Mouse (Mus musculus) embryonic fibroblast, embryonic 13.5 days (primary cell): Measurements from ENCODE around the gene 6030468B19Rik. TPM values are rescaled to one million over a fixed set of nuclear protein-coding genes. Genes with fewer than 3 reads are reported as not detected.

ENCODE experiments used
- H3K27ac ChIP-seq: 2 replicates; pipeline ENCODE4 v1.5.1; 2012; ENCODE audit warnings: low read length, control low read depth, inconsistent platforms; ENCODE audit not compliant: insufficient read depth
- H3K4me1 ChIP-seq: 2 replicates; pipeline ENCODE4 v1.6.1; 2011; ENCODE audit warnings: low read length; ENCODE audit not compliant: control insufficient read depth, insufficient read depth
- H3K4me3 ChIP-seq: 2 replicates; pipeline ENCODE4 v1.5.1; 2011; ENCODE audit warnings: mild to moderate bottlenecking, control low read depth, low read length; ENCODE audit not compliant: insufficient read depth
- CTCF ChIP-seq: IDR thresholded peaks from 2 replicates; pipeline ENCODE4 v1.5.1; 2011; ENCODE audit warnings: mild to moderate bottlenecking, control low read depth, low read length, moderate library complexity, borderline replicate concordance; ENCODE audit not compliant: insufficient read depth
- POLR2A ChIP-seq: IDR thresholded peaks from 2 replicates; pipeline ENCODE4 v1.6.1; 2011; ENCODE audit warnings: low read depth, mild to moderate bottlenecking, control low read depth, low read length, moderate library complexity
- polyA plus RNA-seq: library from polyadenylated mRNA; stranded (reverse); fragments of >200 nt; gene quantifications from 2 replicates; pipeline ENCODE4 v1.2.4, GENCODE M21; 2011; ENCODE audit warnings: low read depth; ENCODE audit not compliant: missing spikeins, insufficient read length

The 6030468B19Rik gene
- polyA plus RNA-seq, 1 experiment: not detected

- Histone ChIP-seq H3K27ac (no peak overlapping the region), H3K4me1 (no peaks in the 10 kb centered on the region), H3K4me3 (no peak overlapping the region)
- TF ChIP-seq POLR2A: no peak
- TF ChIP-seq CTCF: no peak
Observed at GRCm38 (mm10) chr11:117816389-117816996, 19.0 kb downstream of the 6030468B19Rik start.

GRCm38 (mm10) chr11:117819095-117819494, 21.6 kb downstream of the 6030468B19Rik start:
- no peak overlapping the region for H3K27ac ChIP-seq
- peaks cover 15% of the 10 kb centered on the region for H3K4me1 ChIP-seq
- H3K4me3 ChIP-seq: no peak overlapping the region
- TF ChIP-seq CTCF: no peak
- TF ChIP-seq POLR2A: no peak

- Histone ChIP-seq H3K4me1 (peaks cover 17% of the 10 kb centered on the region), H3K4me3 (no peak overlapping the region), H3K27ac (no peak overlapping the region)
- TF ChIP-seq POLR2A (no peak), CTCF (no peak)
Observed at GRCm38 (mm10) chr11:117820173-117820572, 22.7 kb downstream of the 6030468B19Rik start.

- no peak overlapping the region for H3K4me3 ChIP-seq
- peak overlapping the region; percentile 95 for H3K27ac ChIP-seq
- H3K4me1 ChIP-seq: peaks cover 18% of the 10 kb centered on the region
- TF ChIP-seq POLR2A (no peak), CTCF (no peak)
Observed at GRCm38 (mm10) chr11:117821868-117822267, 24.4 kb downstream of the 6030468B19Rik start.

DNA sequence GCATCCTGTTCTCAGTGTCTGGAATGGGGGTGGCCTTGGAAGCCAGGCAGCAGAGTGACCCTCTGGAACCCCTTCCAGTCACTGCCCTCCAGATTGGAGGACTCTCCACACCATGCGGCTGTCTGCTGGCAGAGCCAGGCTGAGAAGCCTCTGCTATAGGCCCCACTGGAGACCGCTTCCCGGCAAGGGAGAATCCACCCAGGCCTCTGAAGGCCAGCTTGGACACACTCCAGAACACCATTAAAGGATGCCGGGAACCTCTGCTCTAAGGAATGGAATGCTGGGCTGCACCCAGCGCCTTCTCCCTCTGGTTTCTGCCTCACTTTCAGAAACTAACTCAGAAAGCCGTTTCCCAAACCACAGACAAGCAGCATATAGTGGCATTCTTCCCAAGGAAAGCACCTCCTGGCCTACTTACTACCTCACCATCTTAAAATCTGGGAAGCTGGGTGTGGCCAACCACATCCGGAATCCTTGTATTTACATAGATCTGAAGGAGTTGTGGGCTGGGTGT, 25.3 kb downstream of the 6030468B19Rik start:
- 0 out of 2 replicates have a peak, but pooled peaks have one; percentile 24 for TF ChIP-seq POLR2A
- TF ChIP-seq CTCF: no peak
- Histone ChIP-seq H3K4me3 (no peak overlapping the region), H3K4me1 (peaks cover 27% of the 10 kb centered on the region), H3K27ac (peak overlapping the region; percentile 95)

DNA sequence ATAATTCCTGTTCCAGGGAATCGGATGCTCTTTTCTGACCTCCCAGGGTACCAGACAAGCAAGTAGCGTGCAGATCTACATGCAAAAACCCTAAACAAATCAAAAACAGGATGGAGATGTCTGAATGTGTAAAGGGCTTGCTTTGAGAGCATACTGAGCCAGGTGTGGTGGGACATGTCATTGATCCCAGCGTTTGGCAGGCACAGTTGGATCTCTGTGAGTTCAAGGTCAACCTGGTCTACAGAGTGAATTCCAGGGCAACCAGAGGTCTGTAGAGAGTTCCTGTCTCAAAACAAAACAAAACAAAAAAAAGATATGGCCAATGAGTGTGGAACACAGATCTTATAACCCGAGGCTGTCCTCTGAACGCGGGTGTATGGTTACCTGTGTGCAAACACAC, 26.0 kb downstream of the 6030468B19Rik start:
- Histone ChIP-seq H3K4me3 (no peak overlapping the region), H3K27ac (peak overlapping the region; percentile 95), H3K4me1 (peaks cover 30% of the 10 kb centered on the region)
- no peak for TF ChIP-seq POLR2A
- no peak for TF ChIP-seq CTCF

DNA sequence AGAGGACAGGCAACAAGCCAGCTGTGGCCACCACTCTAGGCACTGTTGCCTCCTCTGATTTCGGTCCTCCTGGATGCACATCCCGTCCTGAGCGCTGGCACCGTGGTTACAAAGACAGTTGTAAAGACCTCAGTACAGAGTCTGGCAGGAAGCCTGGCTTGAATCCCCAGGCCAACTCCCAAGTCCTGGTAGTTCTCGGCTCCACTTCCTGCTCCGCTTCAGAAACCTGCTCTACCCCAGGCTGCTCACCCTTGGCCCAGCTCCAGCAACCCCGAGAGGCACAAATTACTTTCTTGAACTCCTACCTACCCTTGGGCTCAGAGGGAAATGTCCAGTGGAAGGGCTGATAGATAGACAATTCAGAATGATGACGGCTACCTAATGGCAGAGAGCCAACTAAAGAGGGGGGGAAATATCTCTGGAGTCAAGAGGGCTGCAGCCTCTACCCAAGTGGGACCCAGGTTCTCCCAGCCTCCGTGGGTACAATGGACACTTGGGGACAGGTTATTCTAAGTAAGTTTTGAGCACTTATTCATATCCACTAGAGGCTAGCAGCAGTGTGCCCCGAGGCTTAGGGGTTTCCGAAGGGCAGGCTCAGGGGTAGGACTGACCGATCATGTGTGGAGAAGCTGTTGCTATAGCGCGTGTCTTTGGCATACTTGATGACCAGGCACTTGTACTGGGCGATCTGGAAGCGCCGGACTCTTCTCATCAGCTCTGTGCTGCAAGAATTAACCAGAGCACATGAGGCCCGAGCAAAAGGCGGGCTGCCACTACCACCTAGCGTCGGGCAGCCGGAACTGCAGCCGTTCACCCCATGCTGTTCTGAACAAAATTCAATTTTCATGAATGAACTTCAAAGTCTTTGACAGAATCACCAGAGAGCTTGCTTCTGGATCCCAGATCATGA, 26.9 kb downstream of the 6030468B19Rik start:
- TF ChIP-seq CTCF: peak; percentile 89
- peak; percentile 30; the same call in 1 of the 2 replicates for TF ChIP-seq POLR2A
- peak overlapping the region; percentile 65 for H3K4me3 ChIP-seq
- peaks cover 37% of the 10 kb centered on the region for H3K4me1 ChIP-seq
- peak overlapping the region; percentile 47 for H3K27ac ChIP-seq

DNA sequence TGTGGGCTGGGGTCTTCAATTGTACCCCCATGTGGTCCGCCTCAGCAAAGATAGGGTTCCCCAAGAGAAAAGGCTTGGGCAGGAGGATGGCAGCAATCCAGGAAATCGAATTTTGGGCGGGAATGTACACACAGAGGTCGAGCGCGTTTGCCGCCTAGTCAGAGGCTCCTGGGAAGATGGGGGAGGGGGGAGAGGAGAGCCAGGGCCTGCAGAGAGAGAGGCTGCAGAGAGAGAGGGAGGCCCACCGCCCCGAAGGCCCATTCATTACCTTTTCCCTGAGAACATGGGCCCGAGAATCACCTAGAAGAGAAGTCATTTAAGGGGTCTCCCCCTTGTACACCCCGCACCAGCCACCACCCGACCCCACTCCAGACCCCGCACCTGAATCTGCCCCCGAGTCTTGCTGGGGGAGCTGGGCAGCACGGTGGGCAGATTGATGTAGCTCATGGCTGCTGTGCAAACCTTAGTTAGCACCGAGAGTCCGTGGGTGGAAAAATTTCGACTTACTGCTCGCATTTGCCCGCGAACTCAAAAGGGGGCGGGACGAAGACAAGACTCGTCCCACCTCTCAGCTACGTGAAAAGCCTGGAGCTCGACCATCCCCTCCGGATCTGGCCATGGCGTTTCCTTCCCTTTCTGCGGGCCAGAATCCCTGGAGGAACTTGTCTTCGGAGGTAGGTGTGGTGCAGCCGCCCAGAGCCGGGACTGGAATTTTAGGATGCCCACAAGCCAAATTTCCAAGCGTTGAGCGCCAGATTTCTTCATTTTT, 28.1 kb downstream of the 6030468B19Rik start, which contains the start of the genes Afmid and Tk1:
Gene Afmid, plus strand, starts transcription at position 592 of the 769 bp plus-strand sequence.
Gene Tk1, minus strand, starts transcription at position 760 of the 769 bp plus-strand sequence.
- TF ChIP-seq POLR2A: peak; percentile 52
- no peak for TF ChIP-seq CTCF
- peak within 1 kb of the TSS; percentile 95 for H3K27ac ChIP-seq
- peak within 1 kb of the TSS; percentile 65 for H3K4me3 ChIP-seq
- H3K4me1 ChIP-seq: peaks cover 43% of the 10 kb centered on the region

GRCm38 (mm10) chr11:117826164-117826563, 28.7 kb downstream of the 6030468B19Rik start:
- Histone ChIP-seq H3K4me1 (peaks cover 43% of the 10 kb centered on the region), H3K4me3 (peak overlapping the region; percentile 65)

More at GRCm38 (mm10) chr11:117826164-117826563, 28.7 kb downstream of the 6030468B19Rik start:
- no peak for TF ChIP-seq CTCF
- TF ChIP-seq POLR2A: peak; percentile 31; the same call in 1 of the 2 replicates
- H3K27ac ChIP-seq: peak overlapping the region; percentile 95
